Comparison of ENCODE assay signal across 8 mouse cellular contexts in genomic region chr16:43463684-43464475, GRCm38 (mm10).
DNase-seq lines count a peak whose midpoint lies in the region; ATAC-seq lines count a peak whose summit lies in the region.

No protein-coding gene starts in this region.

- H3K4me3 ChIP-seq in kidney, embryonic 16.5 days (ENCODE audit: low read length) = no peak overlapping the region
- no peak overlapping the region for H3K4me3 ChIP-seq in midbrain, embryonic 12.5 days

- no peak for ATAC-seq in kidney, embryonic 16.5 days (ENCODE audit: low FRiP score, low TSS enrichment)
- peak; percentile 75 for ATAC-seq in midbrain, embryonic 12.5 days (ENCODE audit: low FRiP score, low read depth)
- no peak for ATAC-seq in megakaryocyte progenitor cell, adult 5-6 weeks (replicated peaks; ENCODE audit: poor library complexity)
- ATAC-seq in megakaryocyte-erythroid progenitor cell, adult 5-6 weeks (replicated peaks; ENCODE audit: low FRiP score, low TSS enrichment, poor library complexity, severe bottlenecking) = no peak

- no peak overlapping the region for H3K4me2 ChIP-seq in kidney, embryonic 16.5 days (replicated peaks; ENCODE audit: low read depth, low read length)
- H3K4me2 ChIP-seq in midbrain, embryonic 12.5 days (replicated peaks) = no peak overlapping the region

- 66% methylated on average over 13 of the region's 13 CpGs for WGBS in kidney, embryonic 16.5 days
- 47% methylated on average over 13 of the region's 13 CpGs for WGBS in midbrain, embryonic 12.5 days

- H3K9ac ChIP-seq in kidney, embryonic 16.5 days (replicated peaks; ENCODE audit: low read length) = no peak overlapping the region
- H3K9ac ChIP-seq in midbrain, embryonic 12.5 days (replicated peaks) = no peak overlapping the region

- no peak overlapping the region for H3K27ac ChIP-seq in kidney, embryonic 16.5 days (ENCODE audit: low read length)
- no peak overlapping the region; the same call in 1 of the 2 replicates for H3K27ac ChIP-seq in midbrain, embryonic 12.5 days (replicated peaks)

- peak; percentile 27 for DNase-seq in kidney, postnatal 10 days
- DNase-seq in adrenal gland, postnatal 10 days = peak; percentile 33
- peak; percentile 63 for DNase-seq in fibroblast of lung, adult 2 months (ENCODE audit: low read depth)
- no peak for DNase-seq in frontal cortex, postnatal 25 days (ENCODE audit: low spot score in 2 of 2)

- H3K9me3 ChIP-seq in kidney, embryonic 16.5 days (ENCODE audit: low read length) = no peaks in the 10 kb centered on the region
- H3K9me3 ChIP-seq in midbrain, embryonic 12.5 days = no peaks in the 10 kb centered on the region

- peaks cover 24% of the 10 kb centered on the region for H3K4me1 ChIP-seq in kidney, embryonic 16.5 days (ENCODE audit: insufficient read depth, low read length)
- peaks cover 27% of the 10 kb centered on the region for H3K4me1 ChIP-seq in midbrain, embryonic 12.5 days

- H3K36me3 ChIP-seq in kidney, embryonic 16.5 days (ENCODE audit: insufficient read depth, low read length) = no peaks in the 10 kb centered on the region
- no peaks in the 10 kb centered on the region for H3K36me3 ChIP-seq in midbrain, embryonic 12.5 days

- H3K27me3 ChIP-seq in kidney, embryonic 16.5 days (ENCODE audit: insufficient read depth, low read length) = no peaks in the 10 kb centered on the region
- H3K27me3 ChIP-seq in midbrain, embryonic 12.5 days = no peaks in the 10 kb centered on the region

Comparison
In these comparisons a context has a peak if more than half of its experiments do, and no peak if none do; other contexts are left out.
1. DNase-seq: peak in kidney, postnatal 10 days (single experiment), adrenal gland, postnatal 10 days (single experiment) and fibroblast of lung, adult 2 months (single experiment); none in frontal cortex, postnatal 25 days (0 of 2).